Mouse (Mus musculus): ENCODE data around the gene Klhdc7a. TPM values are rescaled to one million over a fixed set of nuclear protein-coding genes. Genes with fewer than 3 reads are reported as not detected.

Klhdc7a gene
- polyA plus RNA-seq, 1 experiment from 2014 or later: 1.1 TPM

DNA sequence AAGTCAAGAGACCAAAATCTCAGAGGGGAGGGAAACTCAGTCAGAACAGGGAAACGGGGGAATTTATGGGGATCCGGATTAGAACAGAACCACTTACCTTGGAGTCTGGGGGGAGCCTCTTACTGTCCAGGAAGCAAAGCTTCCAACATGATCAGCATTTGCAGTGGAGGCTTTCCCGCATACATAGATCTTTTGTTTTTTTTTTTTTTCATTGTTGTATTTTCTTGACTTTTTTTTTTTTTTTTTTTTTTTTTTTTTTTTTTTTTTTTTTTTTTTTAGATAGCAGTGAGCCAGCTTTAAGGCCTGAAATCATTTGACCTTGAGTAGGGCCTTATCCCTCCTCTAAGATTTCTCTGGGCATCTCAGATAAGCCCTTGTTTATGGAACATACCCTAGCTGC lies 8.6 kb downstream of the Klhdc7a start:
- no peak overlapping the region for H3K4me2 ChIP-seq
- no peak overlapping the region for H3K4me3 ChIP-seq
- H3K27me3 ChIP-seq: no peaks in the 10 kb centered on the region
- H3K36me3 ChIP-seq: no peaks in the 10 kb centered on the region
- WGBS: 94% methylated on average over 3 of the region's 3 CpGs
- ATAC-seq (ENCODE audit: borderline replicate concordance, extremely low read depth, low FRiP score, low TSS enrichment): no peak
- peaks cover 7% of the 10 kb centered on the region for H3K4me1 ChIP-seq
- H3K27ac ChIP-seq: no peak overlapping the region
- H3K9ac ChIP-seq: no peak overlapping the region
- no peaks in the 10 kb centered on the region for H3K9me3 ChIP-seq

DNA sequence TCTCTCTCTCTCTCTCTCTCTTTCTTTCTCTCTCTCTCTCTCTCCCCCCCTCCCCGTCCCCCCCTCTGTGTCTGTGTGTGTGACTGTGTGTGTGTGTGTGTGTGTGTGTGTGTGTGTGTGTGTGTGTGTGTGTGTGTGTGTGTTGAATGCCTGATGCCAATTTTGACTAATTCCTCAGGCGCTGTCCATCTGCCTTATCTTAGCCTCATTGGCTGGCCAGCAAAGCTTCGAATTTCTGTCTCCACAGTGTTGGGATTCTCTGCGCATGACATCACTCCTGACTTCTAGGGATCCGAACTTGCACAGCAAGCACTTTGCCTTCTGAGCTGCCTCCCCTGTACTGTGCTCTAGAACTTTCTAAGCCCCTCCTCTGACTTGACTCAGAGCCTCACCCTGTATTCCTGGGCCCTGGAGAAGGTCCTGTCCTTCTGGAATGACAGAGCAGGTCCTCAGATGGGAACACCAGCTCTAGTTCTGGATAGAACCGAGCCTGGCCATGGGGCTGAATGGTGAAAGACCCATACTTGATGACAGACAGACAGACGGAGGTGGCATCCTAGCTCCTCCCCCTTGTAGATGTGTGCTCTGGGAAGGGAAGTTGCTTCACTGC lies 16.8 kb downstream of the Klhdc7a start:
- WGBS: 50% methylated on average over 6 of the region's 7 CpGs
- H3K27me3 ChIP-seq: no peaks in the 10 kb centered on the region
- ATAC-seq (ENCODE audit: borderline replicate concordance, extremely low read depth, low FRiP score, low TSS enrichment): peak; percentile 11; the same call in 1 of the 2 replicates
- no peaks in the 10 kb centered on the region for H3K36me3 ChIP-seq
- H3K9ac ChIP-seq: no peak overlapping the region
- H3K4me2 ChIP-seq: peak overlapping the region; percentile 51; the same call in 1 of the 2 replicates
- no peak overlapping the region for H3K27ac ChIP-seq
- H3K4me1 ChIP-seq: peaks cover 3% of the 10 kb centered on the region; the same call in 1 of the 2 replicates
- H3K4me3 ChIP-seq: no peak overlapping the region
- H3K9me3 ChIP-seq: no peaks in the 10 kb centered on the region

DNA sequence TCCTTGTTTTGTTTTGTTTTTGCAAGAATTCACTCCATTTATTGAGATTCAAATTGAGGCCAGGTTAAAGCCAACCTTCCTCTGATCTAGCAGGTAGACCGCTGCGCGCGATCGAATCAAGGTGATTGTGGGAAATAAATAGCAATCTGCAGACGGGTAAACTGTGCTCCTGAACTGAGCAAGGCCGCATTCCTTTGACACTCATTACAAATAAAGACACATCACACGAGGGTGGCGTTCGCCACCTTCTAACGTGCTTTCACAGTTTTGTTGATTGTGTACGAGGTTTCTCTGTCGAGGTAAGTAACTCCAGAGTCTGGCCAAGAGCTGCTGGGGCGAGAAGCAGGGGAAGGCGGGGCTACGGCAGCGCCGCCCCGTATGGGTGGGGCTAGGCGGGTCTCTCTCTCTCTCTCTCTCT lies 17.4 kb downstream of the Klhdc7a start:
- WGBS: 2% methylated on average over 20 of the region's 20 CpGs
- no peak; the same call in 1 of the 2 replicates for ATAC-seq (ENCODE audit: borderline replicate concordance, extremely low read depth, low FRiP score, low TSS enrichment)
- no peaks in the 10 kb centered on the region for H3K27me3 ChIP-seq
- peak overlapping the region; percentile 51 for H3K4me2 ChIP-seq
- H3K4me1 ChIP-seq: peaks cover 3% of the 10 kb centered on the region; the same call in 1 of the 2 replicates
- H3K9me3 ChIP-seq: no peaks in the 10 kb centered on the region
- H3K27ac ChIP-seq: no peak overlapping the region
- H3K4me3 ChIP-seq: peak overlapping the region; percentile 18
- no peak overlapping the region for H3K9ac ChIP-seq
- no peaks in the 10 kb centered on the region for H3K36me3 ChIP-seq

DNA sequence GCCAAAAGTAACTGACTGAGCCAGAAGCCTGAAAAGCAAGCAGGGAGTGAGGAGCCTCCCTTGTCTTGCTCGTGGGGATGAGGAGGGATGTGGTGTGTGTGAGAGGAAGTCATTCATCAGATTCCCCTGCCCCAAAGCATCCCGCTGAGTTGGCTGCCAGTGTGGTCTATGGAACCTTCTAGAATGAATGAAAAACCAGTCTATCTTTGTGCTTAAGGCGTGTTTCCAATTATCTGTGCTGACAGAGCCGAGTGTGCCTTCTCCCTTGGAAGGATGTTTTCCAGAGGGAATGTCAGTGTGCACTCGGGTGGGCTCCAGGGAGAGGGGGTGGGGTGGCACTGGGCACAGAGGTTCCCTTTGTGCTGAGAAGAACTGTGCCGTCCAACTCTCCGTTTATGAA lies 19.2 kb downstream of the Klhdc7a start:
- 21% methylated on average over 7 of the region's 7 CpGs for WGBS
- ATAC-seq (ENCODE audit: borderline replicate concordance, extremely low read depth, low FRiP score, low TSS enrichment): no peak

DNA sequence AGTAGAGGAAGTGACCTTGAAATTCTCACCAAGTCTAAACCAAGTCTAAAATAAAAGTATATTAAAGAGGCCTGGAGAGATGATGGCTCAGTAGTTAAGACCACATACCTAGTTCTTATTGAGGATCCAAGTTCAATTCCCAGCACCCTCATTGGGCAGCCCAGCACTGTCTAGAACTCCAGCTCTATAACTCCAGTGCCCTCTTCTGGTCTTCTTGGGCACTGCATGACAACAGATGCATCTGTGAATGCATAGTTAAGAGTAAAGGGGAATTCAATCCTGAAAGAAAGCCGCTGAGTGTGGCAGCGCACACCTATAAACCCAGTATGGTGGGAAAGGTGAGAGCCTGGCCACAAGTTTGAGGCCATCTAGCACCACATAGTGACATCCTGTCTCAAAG lies 20.5 kb downstream of the Klhdc7a start:
- H3K36me3 ChIP-seq: no peaks in the 10 kb centered on the region
- H3K4me1 ChIP-seq: peaks cover 3% of the 10 kb centered on the region; the same call in 1 of the 2 replicates
- ATAC-seq (ENCODE audit: borderline replicate concordance, extremely low read depth, low FRiP score, low TSS enrichment): no peak
- no peaks in the 10 kb centered on the region for H3K27me3 ChIP-seq
- no peak overlapping the region for H3K27ac ChIP-seq
- H3K4me2 ChIP-seq: no peak overlapping the region
- H3K9ac ChIP-seq: no peak overlapping the region
- 95% methylated on average over 2 of the region's 2 CpGs for whole genome bisulfite sequencing
- no peaks in the 10 kb centered on the region for H3K9me3 ChIP-seq
- H3K4me3 ChIP-seq: no peak overlapping the region

More for the DNA sequence above, 19.2 kb downstream of the Klhdc7a start:
- Histone ChIP-seq H3K4me2 (no peak overlapping the region), H3K36me3 (no peaks in the 10 kb centered on the region), H3K4me1 (peaks cover 3% of the 10 kb centered on the region; the same call in 1 of the 2 replicates), H3K27me3 (no peaks in the 10 kb centered on the region), H3K9me3 (no peaks in the 10 kb centered on the region), H3K27ac (no peak overlapping the region), H3K4me3 (no peak overlapping the region), H3K9ac (no peak overlapping the region)

DNA sequence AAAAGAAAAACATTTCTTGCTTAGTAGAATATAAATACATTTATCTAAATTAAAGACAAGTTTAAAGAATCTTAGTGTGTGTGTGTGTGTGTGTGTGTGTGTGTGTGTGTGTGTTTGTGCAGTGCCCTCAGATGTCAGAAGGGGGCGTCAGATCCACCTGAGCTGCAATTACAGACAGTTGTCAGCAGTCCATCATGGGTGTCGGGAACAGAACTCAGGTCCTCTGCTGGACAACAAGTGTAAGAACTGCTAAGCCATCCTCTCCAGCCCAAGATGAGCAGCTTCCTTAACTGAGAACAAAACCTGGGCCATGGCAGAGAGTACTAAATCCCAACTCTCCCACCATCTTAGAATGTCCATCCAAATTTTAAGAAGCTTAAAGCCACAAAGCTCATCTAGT lies 26.0 kb downstream of the Klhdc7a start:
- H3K9me3 ChIP-seq: no peaks in the 10 kb centered on the region
- no peaks in the 10 kb centered on the region for H3K4me1 ChIP-seq
- no peak overlapping the region for H3K9ac ChIP-seq
- 76% methylated on average over 2 of the region's 2 CpGs for WGBS
- H3K36me3 ChIP-seq: no peaks in the 10 kb centered on the region
- H3K27me3 ChIP-seq: no peaks in the 10 kb centered on the region
- H3K4me3 ChIP-seq: no peak overlapping the region
- H3K4me2 ChIP-seq: no peak overlapping the region
- ATAC-seq (ENCODE audit: borderline replicate concordance, extremely low read depth, low FRiP score, low TSS enrichment): no peak
- no peak overlapping the region for H3K27ac ChIP-seq

DNA sequence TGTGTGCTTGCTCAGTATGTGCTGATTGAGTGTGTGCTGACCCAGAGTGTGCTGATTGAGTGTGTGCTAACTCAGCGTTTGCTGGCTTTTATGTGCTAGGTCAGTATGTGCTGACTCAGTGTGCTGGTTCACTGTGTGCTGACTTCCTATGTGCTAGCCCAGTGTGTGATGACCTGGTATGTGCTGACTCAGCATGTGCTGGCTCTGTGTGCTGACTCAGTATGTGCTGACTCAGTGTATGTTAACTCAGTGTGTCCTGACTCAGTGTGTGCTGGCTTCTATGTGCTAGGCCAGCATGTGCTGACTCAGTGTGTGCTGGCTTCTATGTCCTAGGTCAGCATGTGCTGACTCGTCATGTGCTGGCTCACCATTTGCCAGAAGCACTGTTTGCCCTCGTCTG lies 32.3 kb downstream of the Klhdc7a start:
- peak; percentile 4; the same call in 1 of the 2 replicates for ATAC-seq (ENCODE audit: borderline replicate concordance, extremely low read depth, low FRiP score, low TSS enrichment)
- 59% methylated on average over 3 of the region's 3 CpGs for WGBS
- Histone ChIP-seq H3K9ac (no peak overlapping the region), H3K27me3 (peaks cover 5% of the 10 kb centered on the region; the same call in 1 of the 2 replicates), H3K4me2 (no peak overlapping the region), H3K9me3 (no peaks in the 10 kb centered on the region), H3K4me3 (no peak overlapping the region), H3K36me3 (no peaks in the 10 kb centered on the region), H3K4me1 (peaks cover 19% of the 10 kb centered on the region), H3K27ac (no peak overlapping the region)

DNA sequence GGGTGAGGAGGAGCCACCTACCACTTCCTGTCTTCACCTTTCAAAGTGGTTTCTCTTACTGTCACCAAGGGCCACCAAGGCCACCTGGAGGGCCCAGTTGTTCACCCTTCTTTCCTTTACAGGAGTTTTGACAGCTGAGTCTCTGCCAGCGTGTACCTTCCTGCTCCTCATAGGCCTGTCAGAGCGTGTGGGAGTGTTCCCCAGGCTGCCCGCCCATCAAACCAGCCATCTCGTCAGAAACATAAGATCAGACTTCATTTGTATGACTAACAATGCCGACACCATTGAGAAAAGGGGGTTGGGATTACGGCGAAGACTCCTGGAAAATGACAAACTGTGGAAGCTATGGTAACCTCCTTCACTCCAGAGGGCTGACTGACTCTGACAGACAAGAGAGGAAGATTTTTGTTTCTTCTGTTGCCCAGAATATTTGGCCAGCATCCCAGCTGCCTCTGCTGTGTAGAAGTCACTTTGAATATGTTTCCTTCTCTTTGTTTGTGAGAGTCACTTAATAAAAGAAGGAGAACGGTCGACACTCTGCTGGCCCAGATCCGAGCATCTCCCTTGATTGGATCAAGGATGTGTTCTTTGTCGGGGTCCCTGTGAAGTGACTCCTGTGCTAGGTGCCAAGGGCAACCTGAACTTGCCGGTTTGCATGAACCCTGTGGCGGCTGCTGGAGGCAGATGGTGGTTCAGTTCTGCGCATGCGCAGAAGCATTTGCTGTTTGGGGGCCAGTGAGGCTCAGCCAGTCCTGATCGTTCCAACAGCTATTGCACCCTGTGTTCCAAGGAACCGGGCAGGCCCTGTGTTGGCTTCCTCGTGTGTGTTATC lies 34.6 kb downstream of the Klhdc7a start:
- no peak overlapping the region for H3K4me3 ChIP-seq
- 44% methylated on average over 18 of the region's 18 CpGs for WGBS
- no peak overlapping the region for H3K9ac ChIP-seq
- no peaks in the 10 kb centered on the region for H3K9me3 ChIP-seq
- H3K27ac ChIP-seq: peak overlapping the region; percentile 48
- H3K36me3 ChIP-seq: no peaks in the 10 kb centered on the region
- peaks cover 19% of the 10 kb centered on the region for H3K4me1 ChIP-seq
- H3K4me2 ChIP-seq: no peak overlapping the region; the same call in 1 of the 2 replicates
- ATAC-seq (ENCODE audit: borderline replicate concordance, extremely low read depth, low FRiP score, low TSS enrichment): peak; percentile 70; the same call in 1 of the 2 replicates
- peaks cover 12% of the 10 kb centered on the region; the same call in 1 of the 2 replicates for H3K27me3 ChIP-seq

DNA sequence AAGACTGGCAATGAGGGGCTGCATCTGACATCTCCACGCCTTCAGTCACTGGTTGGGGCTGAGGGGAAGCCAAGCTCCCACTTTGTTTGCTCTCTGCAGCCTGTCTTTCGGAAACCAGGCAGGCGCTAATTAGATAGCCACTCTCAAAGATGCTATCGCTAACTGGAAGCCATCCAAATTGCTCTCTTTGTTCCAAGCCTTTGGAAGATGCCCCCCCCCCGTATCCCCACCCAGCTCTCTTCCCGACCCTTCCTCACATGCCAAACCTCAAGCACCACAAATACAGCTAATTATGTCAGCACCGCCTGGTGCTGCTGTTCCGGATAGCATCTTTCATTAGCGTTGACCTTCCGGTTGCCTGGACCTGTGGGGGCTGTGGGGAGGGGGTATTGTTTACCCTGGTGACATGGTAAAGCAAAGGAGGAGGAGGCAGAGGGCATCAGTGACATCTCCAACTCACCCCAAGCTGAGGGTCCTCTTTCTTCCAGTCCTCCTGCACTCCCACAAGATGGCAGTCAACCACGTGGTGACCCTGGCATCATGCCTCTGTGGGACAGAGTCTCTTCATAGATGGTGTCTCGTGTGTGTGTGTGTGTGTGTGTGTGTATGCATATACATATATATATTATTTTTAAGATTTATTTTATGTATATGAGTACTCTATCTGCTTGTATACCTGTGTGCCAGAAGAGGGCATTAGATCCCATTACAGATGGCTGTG lies 35.9 kb downstream of the Klhdc7a start:
- Histone ChIP-seq H3K27ac (no peak overlapping the region), H3K27me3 (peaks cover 15% of the 10 kb centered on the region)
- no peak for ATAC-seq (ENCODE audit: borderline replicate concordance, extremely low read depth, low FRiP score, low TSS enrichment)

DNA sequence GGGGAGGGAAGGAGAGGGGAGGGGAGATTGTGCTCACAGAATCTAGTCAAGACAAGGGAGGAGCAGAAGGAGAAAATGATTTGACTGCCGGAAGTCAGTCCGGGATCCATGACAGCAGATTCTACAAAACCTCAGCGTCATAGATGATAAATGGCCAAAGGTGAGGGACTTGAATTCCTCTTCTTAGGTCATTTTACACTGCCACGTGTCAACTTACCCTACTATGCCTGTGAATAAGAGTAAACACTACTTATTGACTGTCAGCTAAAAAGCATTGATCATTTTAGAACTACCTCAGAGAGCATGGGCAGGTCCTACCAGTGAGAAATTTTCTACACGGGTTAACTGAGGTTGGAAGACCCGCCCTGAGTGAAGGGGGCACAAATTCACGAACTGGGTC lies 36.9 kb downstream of the Klhdc7a start:
- H3K4me3 ChIP-seq: no peak overlapping the region
- H3K4me2 ChIP-seq: no peak overlapping the region
- H3K36me3 ChIP-seq: no peaks in the 10 kb centered on the region
- 10% methylated on average over 7 of the region's 7 CpGs for WGBS
- H3K9me3 ChIP-seq: no peaks in the 10 kb centered on the region
- H3K27me3 ChIP-seq: peaks cover 24% of the 10 kb centered on the region
- H3K9ac ChIP-seq: no peak overlapping the region
- ATAC-seq (ENCODE audit: borderline replicate concordance, extremely low read depth, low FRiP score, low TSS enrichment): no peak
- peaks cover 25% of the 10 kb centered on the region for H3K4me1 ChIP-seq
- no peak overlapping the region for H3K27ac ChIP-seq

More for the DNA sequence above, 35.9 kb downstream of the Klhdc7a start:
- H3K9me3 ChIP-seq: no peaks in the 10 kb centered on the region
- no peak overlapping the region for H3K9ac ChIP-seq
- no peaks in the 10 kb centered on the region for H3K36me3 ChIP-seq
- no peak overlapping the region for H3K4me3 ChIP-seq
- peaks cover 19% of the 10 kb centered on the region for H3K4me1 ChIP-seq
- 0 out of 2 replicates have a peak overlapping the region, but pooled peaks have one; percentile 2 for H3K4me2 ChIP-seq
- WGBS: 15% methylated on average over 12 of the region's 12 CpGs

DNA sequence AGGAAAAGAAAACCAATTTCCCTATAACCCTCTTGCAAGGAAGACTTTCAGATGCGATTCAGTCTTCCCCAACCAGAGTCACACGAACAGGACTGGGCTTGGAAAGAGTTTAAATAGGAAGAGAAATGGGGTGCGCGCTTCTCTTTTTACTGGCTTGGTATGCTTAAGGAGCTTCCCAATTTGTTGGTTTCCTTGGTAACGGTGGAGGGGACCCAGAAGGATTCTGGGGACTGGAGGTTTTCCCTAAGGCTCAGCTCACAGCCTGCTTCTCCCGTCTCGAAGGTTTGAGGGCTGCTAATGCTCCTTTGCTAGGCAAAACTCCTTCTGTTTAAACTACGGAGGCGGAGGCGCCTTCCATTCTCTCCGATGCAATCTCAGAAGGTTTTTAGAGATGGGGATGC lies 41.7 kb downstream of the Klhdc7a start:
- Histone ChIP-seq H3K36me3 (no peaks in the 10 kb centered on the region), H3K27ac (no peak overlapping the region), H3K4me3 (peak overlapping the region; percentile 21), H3K27me3 (peaks cover 30% of the 10 kb centered on the region), H3K9ac (no peak overlapping the region), H3K4me2 (peak overlapping the region; percentile 54), H3K9me3 (no peaks in the 10 kb centered on the region), H3K4me1 (peaks cover 16% of the 10 kb centered on the region; the same call in 1 of the 2 replicates)
- WGBS: 5% methylated on average over 11 of the region's 11 CpGs
- ATAC-seq (ENCODE audit: borderline replicate concordance, extremely low read depth, low FRiP score, low TSS enrichment): no peak
